Mouse (Mus musculus) ES-Bruce4 (cell line): ENCODE data around the gene Olfr1284. TPM values are rescaled to one million over a fixed set of nuclear protein-coding genes. Genes with fewer than 3 reads are reported as not detected.
"Not testable (repeated sequence)": the region's sequence is repeated elsewhere in the genome, so short reads cannot be mapped to it uniquely, and the experiment has no call there.

Experiments used
- H3K27ac ChIP-seq: 2 replicates; pipeline ENCODE4 v1.5.1; 2012; ENCODE audit warnings: low read length, inconsistent platforms; ENCODE audit not compliant: insufficient read depth
- H3K27me3 ChIP-seq: 2 replicates; pipeline ENCODE4 v1.6.1; 2012; ENCODE audit warnings: mild to moderate bottlenecking, low read length, inconsistent platforms; ENCODE audit not compliant: control insufficient read depth, poor library complexity, insufficient read depth, severe bottlenecking
- H3K36me3 ChIP-seq: 2 replicates; pipeline ENCODE4 v1.6.1; 2012; ENCODE audit warnings: inconsistent platforms, mild to moderate bottlenecking, low read length, moderate library complexity; ENCODE audit not compliant: control insufficient read depth, poor library complexity, insufficient read depth, severe bottlenecking
- H3K4me1 ChIP-seq: one replicate; pipeline ENCODE4 v1.8.1; 2011; ENCODE audit warnings: low read length; ENCODE audit not compliant: control insufficient read depth, insufficient read depth
- H3K4me3 ChIP-seq: 2 replicates; pipeline ENCODE4 v1.5.1; 2011; ENCODE audit warnings: low read depth, mild to moderate bottlenecking, low read length
- H3K9ac ChIP-seq: 2 replicates; pipeline ENCODE4 v1.6.1; 2012; ENCODE audit warnings: low read depth, mild to moderate bottlenecking, inconsistent platforms; ENCODE audit not compliant: poor library complexity, severe bottlenecking
- H3K9me3 ChIP-seq: replicated peaks from 2 replicates; pipeline ENCODE4 v1.6.1; 2012; ENCODE audit warnings: mild to moderate bottlenecking, low read length, inconsistent platforms; ENCODE audit not compliant: control insufficient read depth, poor library complexity, insufficient read depth, severe bottlenecking
- CTCF ChIP-seq: IDR thresholded peaks from one replicate; pipeline ENCODE4 v1.8.1; 2011; ENCODE audit warnings: low read depth, low read length
- EP300 ChIP-seq: IDR thresholded peaks from 2 replicates; pipeline ENCODE4 v1.6.1; 2011; ENCODE audit warnings: low read depth, low read length; ENCODE audit not compliant: insufficient read depth
- POLR2A ChIP-seq: IDR thresholded peaks from one replicate; pipeline ENCODE4 v1.8.1; 2011; ENCODE audit warnings: low read length; ENCODE audit not compliant: insufficient read depth
- polyA plus RNA-seq: library from polyadenylated mRNA; stranded (reverse); fragments of >200 nt; gene quantifications from 2 replicates; pipeline ENCODE4 v1.2.4, GENCODE M21; 2011; ENCODE audit warnings: low read depth; ENCODE audit not compliant: missing spikeins, insufficient read depth, insufficient read length

The Olfr1284 gene
- not detected in 2 replicates for polyA plus RNA-seq

DNA sequence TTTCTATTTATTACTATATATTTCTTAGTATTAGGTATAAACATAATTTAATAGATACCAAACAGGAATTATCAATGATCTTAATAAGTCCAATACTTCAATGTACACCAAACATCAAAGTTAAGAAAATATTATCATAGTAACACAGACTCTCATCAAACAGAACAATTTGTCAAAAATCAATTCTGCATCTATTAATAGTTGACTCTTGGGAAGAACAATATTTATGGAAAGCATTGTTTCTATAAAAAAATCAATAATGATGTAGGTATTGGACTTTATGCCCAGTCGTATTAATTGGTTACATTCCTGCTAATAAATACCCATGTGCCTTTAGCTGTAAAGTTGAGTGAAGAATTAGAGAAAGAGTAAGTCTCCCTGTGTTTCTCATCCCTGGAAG, at the start of gene Olfr1284:
TSS of gene Olfr1284 (plus strand) at position 301 of the 400 bp plus-strand sequence.
- Histone ChIP-seq H3K27ac (no peak within 1 kb of the TSS), H3K4me1 (no peaks in the 10 kb centered on the region), H3K4me3 (no peak within 1 kb of the TSS), H3K36me3 (no peaks in the 10 kb centered on the region), H3K9ac (no peak within 1 kb of the TSS), H3K9me3 (no peaks in the 10 kb centered on the region), H3K27me3 (no peaks in the 10 kb centered on the region)
- TF ChIP-seq POLR2A (no peak), CTCF (no peak), EP300 (no peak)

DNA sequence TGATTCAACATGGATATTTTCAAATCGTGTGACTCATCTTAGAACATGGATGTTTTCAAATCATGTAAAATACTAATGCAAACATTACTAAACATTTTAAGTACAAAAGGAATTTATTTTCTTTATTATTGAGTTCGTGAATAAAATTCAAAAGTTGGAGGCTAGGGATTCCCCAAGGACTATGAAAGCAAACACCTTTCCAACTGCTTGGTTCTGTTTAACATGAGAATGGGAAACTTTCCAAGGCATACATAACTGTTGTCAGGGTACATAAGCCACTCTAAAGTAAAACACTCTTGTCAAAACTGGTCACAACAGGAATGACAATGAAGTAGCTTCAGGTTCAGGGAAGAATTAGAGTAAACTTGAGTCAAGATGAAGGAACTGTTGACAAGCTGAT, 49.1 kb upstream of the Olfr1284 start, which contains the start of gene Olfr1281:
TSS of gene Olfr1281 (plus strand) at position 301 of the 400 bp plus-strand sequence.
- no peak within 1 kb of the TSS for H3K4me3 ChIP-seq
- H3K27me3 ChIP-seq = no peaks in the 10 kb centered on the region
- no peak for TF ChIP-seq EP300
- no peak for TF ChIP-seq CTCF
- no peak for TF ChIP-seq POLR2A
- no peaks in the 10 kb centered on the region for H3K9me3 ChIP-seq
- H3K4me1 ChIP-seq = no peaks in the 10 kb centered on the region
- H3K9ac ChIP-seq = no peak within 1 kb of the TSS
- no peaks in the 10 kb centered on the region for H3K36me3 ChIP-seq
- H3K27ac ChIP-seq = no peak within 1 kb of the TSS

DNA sequence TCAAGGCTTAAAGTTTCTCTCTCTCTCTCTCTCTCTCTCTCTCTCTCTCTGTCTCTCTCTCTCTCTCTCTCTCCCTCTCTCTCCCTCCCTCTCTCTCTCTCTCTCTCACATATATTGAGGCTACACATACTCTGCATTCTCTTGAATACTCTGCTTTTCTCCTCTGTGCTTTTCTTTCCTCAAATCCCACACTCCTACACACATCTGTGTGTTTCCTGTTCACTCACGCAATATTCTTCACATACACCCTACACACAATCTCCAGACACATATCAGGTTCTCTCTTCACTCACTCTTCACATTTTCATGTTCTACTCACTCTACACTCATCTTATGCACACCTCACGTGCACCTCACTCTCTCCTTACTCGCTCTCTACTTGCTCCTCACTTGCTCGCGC, 41.6 kb upstream of the Olfr1284 start:
- not testable (repeated sequence) for H3K4me1 ChIP-seq, H3K27ac ChIP-seq, H3K9me3 ChIP-seq, H3K27me3 ChIP-seq, H3K4me3 ChIP-seq, H3K9ac ChIP-seq, H3K36me3 ChIP-seq

DNA sequence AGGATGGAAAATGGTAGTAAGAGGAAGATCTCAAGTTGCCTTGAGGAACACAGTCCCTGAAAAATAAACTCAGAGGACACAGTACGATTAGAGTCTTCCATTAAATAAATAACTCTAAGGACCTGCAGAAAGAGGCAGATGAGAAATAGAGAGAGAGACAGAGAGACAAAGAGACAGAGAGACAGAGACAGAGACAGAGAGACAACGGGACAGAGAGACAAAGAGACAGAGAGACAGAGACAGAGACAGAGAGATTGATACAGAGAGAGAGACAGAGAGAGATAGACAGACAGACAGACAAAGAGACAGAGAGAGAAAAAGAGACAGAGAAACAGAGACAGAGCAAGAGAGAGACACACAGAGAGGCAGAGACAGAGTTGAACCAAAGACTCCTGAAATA, 39.3 kb upstream of the Olfr1284 start, which contains the start of gene Olfr1282:
TSS of gene Olfr1282 (minus strand) at position 101 of the 400 bp plus-strand sequence.
- Histone ChIP-seq H3K27me3 (no peaks in the 10 kb centered on the region), H3K4me1 (no peaks in the 10 kb centered on the region), H3K9ac (no peak within 1 kb of the TSS), H3K36me3 (no peaks in the 10 kb centered on the region), H3K4me3 (no peak within 1 kb of the TSS), H3K27ac (no peak within 1 kb of the TSS), H3K9me3 (no peaks in the 10 kb centered on the region)
- TF ChIP-seq POLR2A (no peak), EP300 (no peak), CTCF (no peak)

DNA sequence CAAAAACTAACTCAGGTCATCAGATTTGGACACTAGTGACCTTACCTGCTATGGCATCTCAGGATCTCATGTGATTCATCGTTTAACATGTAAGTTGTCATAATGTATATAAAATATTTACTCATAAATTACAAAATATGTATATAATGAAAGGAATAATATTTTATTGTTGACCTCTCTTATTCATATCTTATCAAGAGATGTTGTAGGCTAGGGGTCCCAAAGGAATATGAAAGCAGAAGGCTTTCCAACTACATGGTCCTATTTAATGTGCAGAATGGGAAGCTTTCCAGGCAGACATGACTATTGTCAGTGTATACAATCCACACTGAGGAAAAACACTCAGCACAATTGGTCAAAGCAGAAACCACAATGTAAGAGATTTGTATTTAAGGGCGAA, 8.8 kb upstream of the Olfr1284 start, which contains the start of gene Olfr1283:
TSS of gene Olfr1283 (plus strand) at position 301 of the 400 bp plus-strand sequence.
- H3K27me3 ChIP-seq = no peaks in the 10 kb centered on the region
- 0 out of 2 replicates have a peak, but pooled peaks cover 2% of the 10 kb centered on the region for H3K9me3 ChIP-seq
- H3K4me3 ChIP-seq = no peak within 1 kb of the TSS
- TF ChIP-seq EP300 (no peak), POLR2A (no peak), CTCF (no peak)
- no peaks in the 10 kb centered on the region for H3K4me1 ChIP-seq
- H3K27ac ChIP-seq = no peak within 1 kb of the TSS
- H3K36me3 ChIP-seq = no peaks in the 10 kb centered on the region
- H3K9ac ChIP-seq = no peak within 1 kb of the TSS

DNA sequence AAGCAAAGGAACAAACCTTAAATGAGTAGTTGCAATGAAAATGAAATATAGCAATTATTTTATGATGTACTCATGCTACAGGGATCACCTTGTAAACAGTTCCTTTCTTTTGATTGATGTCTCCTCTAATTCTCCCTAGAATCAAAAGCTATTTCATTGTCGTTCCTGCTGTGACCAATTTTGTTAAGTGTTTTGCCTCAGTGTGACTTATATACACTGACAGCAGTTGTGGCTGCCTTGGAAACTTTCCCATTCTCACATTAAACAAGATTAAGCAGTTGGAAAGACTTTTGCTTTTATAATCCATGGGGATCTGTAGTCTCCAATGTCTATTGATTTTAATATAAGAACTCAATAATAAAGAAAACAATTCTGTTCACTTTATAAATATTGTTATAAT, 47.6 kb downstream of the Olfr1284 start, which contains the start of gene Olfr1286:
TSS of gene Olfr1286 (minus strand) at position 185 of the 400 bp plus-strand sequence.
- H3K9ac ChIP-seq = no peak within 1 kb of the TSS
- H3K27ac ChIP-seq = no peak within 1 kb of the TSS
- no peaks in the 10 kb centered on the region for H3K27me3 ChIP-seq
- no peak for TF ChIP-seq CTCF
- no peak for TF ChIP-seq EP300
- no peak for TF ChIP-seq POLR2A
- no peak within 1 kb of the TSS for H3K4me3 ChIP-seq
- H3K9me3 ChIP-seq = no peaks in the 10 kb centered on the region
- H3K36me3 ChIP-seq = no peaks in the 10 kb centered on the region
- H3K4me1 ChIP-seq = no peaks in the 10 kb centered on the region

Other genes starting within 250 kb of the Olfr1284 start
- not detected in 2 replicates for gene Gm15130, start 222.6 kb upstream of the Olfr1284 start, polyA plus RNA-seq
- gene 4930430A15Rik, start 145.9 kb upstream of the Olfr1284 start, polyA plus RNA-seq = not detected in 2 replicates
- gene Olfr1275, start 140.2 kb upstream of the Olfr1284 start, polyA plus RNA-seq = not detected in 2 replicates
- gene Olfr1276, start 121.0 kb upstream of the Olfr1284 start, polyA plus RNA-seq = not detected in 2 replicates
- gene Olfr1277, start 101.4 kb upstream of the Olfr1284 start, polyA plus RNA-seq = not detected in 2 replicates
- not detected in 2 replicates for gene Olfr1278, start 85.4 kb upstream of the Olfr1284 start, polyA plus RNA-seq
- not detected in 2 replicates for gene Olfr1279, start 74.9 kb upstream of the Olfr1284 start, polyA plus RNA-seq
- not detected in 2 replicates for gene Olfr1280, start 61.5 kb upstream of the Olfr1284 start, polyA plus RNA-seq
- not detected in 2 replicates for gene Olfr1281, start 49.0 kb upstream of the Olfr1284 start, polyA plus RNA-seq
- not detected in 2 replicates for gene Olfr1282, start 39.4 kb upstream of the Olfr1284 start, polyA plus RNA-seq
- gene Olfr1283, start 8.7 kb upstream of the Olfr1284 start, polyA plus RNA-seq = not detected in 2 replicates
- not detected in 2 replicates for gene Olfr1286, start 47.6 kb downstream of the Olfr1284 start, polyA plus RNA-seq
- not detected in 2 replicates for gene Olfr1287, start 73.6 kb downstream of the Olfr1284 start, polyA plus RNA-seq
- not detected in 2 replicates for gene Olfr1288, start 98.6 kb downstream of the Olfr1284 start, polyA plus RNA-seq
- gene Olfr1289, start 105.3 kb downstream of the Olfr1284 start, polyA plus RNA-seq = not detected in 2 replicates
- gene Olfr1290, start 118.3 kb downstream of the Olfr1284 start, polyA plus RNA-seq = not detected in 2 replicates
- gene Olfr1291-ps1, start 121.7 kb downstream of the Olfr1284 start, polyA plus RNA-seq = not detected in 2 replicates
- gene Olfr1293-ps, start 149.7 kb downstream of the Olfr1284 start, polyA plus RNA-seq = not detected in 2 replicates
- gene Olfr1294, start 164.8 kb downstream of the Olfr1284 start, polyA plus RNA-seq = not detected in 2 replicates
- gene Olfr1295, start 194.2 kb downstream of the Olfr1284 start, polyA plus RNA-seq = not detected in 2 replicates